Mouse (Mus musculus): ENCODE measurements around the gene 6030452D12Rik. TPM values are rescaled to one million over a fixed set of nuclear protein-coding genes. Genes with fewer than 3 reads are reported as not detected.
A peak's percentile ranks its signal among the peaks of the same experiment; 100 is the strongest.

The 6030452D12Rik gene
- polyA plus RNA-seq, 1 experiment = not detected

- no peak overlapping the region for H3K27ac ChIP-seq (ENCODE audit: control insufficient read depth, insufficient read depth, low read depth, low read length)
- H3K36me3 ChIP-seq (ENCODE audit: control insufficient read depth, insufficient read depth, low read length) = no peaks in the 10 kb centered on the region
- no peaks in the 10 kb centered on the region for H3K4me1 ChIP-seq (ENCODE audit: control insufficient read depth, insufficient read depth, low read length)
- no peak overlapping the region for H3K4me3 ChIP-seq (ENCODE audit: control insufficient read depth, low read depth, low read length)
- TF ChIP-seq POLR2A (IDR thresholded peaks at IDR 0.05; ENCODE audit: control insufficient read depth, low read depth, low read length) (no peak), CTCF (IDR thresholded peaks at IDR 0.05; ENCODE audit: control insufficient read depth, insufficient read depth, insufficient replicate concordance, low read depth, low read length) (no peak)
- no peaks in the 10 kb centered on the region for H3K27me3 ChIP-seq (ENCODE audit: control insufficient read depth, insufficient read depth, low read length)
Measured at GRCm38 (mm10) chr8:106533709-106534108, 33.4 kb downstream of the 6030452D12Rik start.

- Histone ChIP-seq H3K36me3 (ENCODE audit: control insufficient read depth, insufficient read depth, low read length) (no peaks in the 10 kb centered on the region), H3K27me3 (ENCODE audit: control insufficient read depth, insufficient read depth, low read length) (no peaks in the 10 kb centered on the region), H3K4me1 (ENCODE audit: control insufficient read depth, insufficient read depth, low read length) (no peaks in the 10 kb centered on the region), H3K27ac (ENCODE audit: control insufficient read depth, insufficient read depth, low read depth, low read length) (no peak overlapping the region), H3K4me3 (ENCODE audit: control insufficient read depth, low read depth, low read length) (no peak overlapping the region)
- TF ChIP-seq POLR2A (IDR thresholded peaks at IDR 0.05; ENCODE audit: control insufficient read depth, low read depth, low read length) (no peak), CTCF (IDR thresholded peaks at IDR 0.05; ENCODE audit: control insufficient read depth, insufficient read depth, insufficient replicate concordance, low read depth, low read length) (no peak; the same call in 1 of the 2 replicates)
Measured at GRCm38 (mm10) chr8:106534449-106534848, 34.1 kb downstream of the 6030452D12Rik start.

- no peak overlapping the region for H3K4me3 ChIP-seq (ENCODE audit: control insufficient read depth, low read depth, low read length)
- H3K27ac ChIP-seq (ENCODE audit: control insufficient read depth, insufficient read depth, low read depth, low read length) = no peak overlapping the region
- H3K4me1 ChIP-seq (ENCODE audit: control insufficient read depth, insufficient read depth, low read length) = no peaks in the 10 kb centered on the region
- no peaks in the 10 kb centered on the region for H3K27me3 ChIP-seq (ENCODE audit: control insufficient read depth, insufficient read depth, low read length)
- TF ChIP-seq POLR2A (IDR thresholded peaks at IDR 0.05; ENCODE audit: control insufficient read depth, low read depth, low read length) = no peak
- peak; percentile 58; the same call in 1 of the 2 replicates for TF ChIP-seq CTCF (IDR thresholded peaks at IDR 0.05; ENCODE audit: control insufficient read depth, insufficient read depth, insufficient replicate concordance, low read depth, low read length)
- no peaks in the 10 kb centered on the region for H3K36me3 ChIP-seq (ENCODE audit: control insufficient read depth, insufficient read depth, low read length)
Measured at GRCm38 (mm10) chr8:106535448-106535847, 35.1 kb downstream of the 6030452D12Rik start.

GRCm38 (mm10) chr8:106539193-106539592, 38.9 kb downstream of the 6030452D12Rik start:
- H3K27me3 ChIP-seq (ENCODE audit: control insufficient read depth, insufficient read depth, low read length) = no peaks in the 10 kb centered on the region
- H3K4me3 ChIP-seq (ENCODE audit: control insufficient read depth, low read depth, low read length) = no peak overlapping the region
- TF ChIP-seq CTCF (IDR thresholded peaks at IDR 0.05; ENCODE audit: control insufficient read depth, insufficient read depth, insufficient replicate concordance, low read depth, low read length) = no peak
- no peak for TF ChIP-seq POLR2A (IDR thresholded peaks at IDR 0.05; ENCODE audit: control insufficient read depth, low read depth, low read length)
- H3K36me3 ChIP-seq (ENCODE audit: control insufficient read depth, insufficient read depth, low read length) = no peaks in the 10 kb centered on the region
- H3K27ac ChIP-seq (ENCODE audit: control insufficient read depth, insufficient read depth, low read depth, low read length) = no peak overlapping the region
- no peaks in the 10 kb centered on the region for H3K4me1 ChIP-seq (ENCODE audit: control insufficient read depth, insufficient read depth, low read length)

GRCm38 (mm10) chr8:106541002-106541401, 40.7 kb downstream of the 6030452D12Rik start:
- H3K4me3 ChIP-seq (ENCODE audit: control insufficient read depth, low read depth, low read length) = no peak overlapping the region
- no peaks in the 10 kb centered on the region for H3K4me1 ChIP-seq (ENCODE audit: control insufficient read depth, insufficient read depth, low read length)
- no peaks in the 10 kb centered on the region for H3K36me3 ChIP-seq (ENCODE audit: control insufficient read depth, insufficient read depth, low read length)
- TF ChIP-seq POLR2A (IDR thresholded peaks at IDR 0.05; ENCODE audit: control insufficient read depth, low read depth, low read length) (no peak), CTCF (IDR thresholded peaks at IDR 0.05; ENCODE audit: control insufficient read depth, insufficient read depth, insufficient replicate concordance, low read depth, low read length) (no peak)
- no peak overlapping the region for H3K27ac ChIP-seq (ENCODE audit: control insufficient read depth, insufficient read depth, low read depth, low read length)
- no peaks in the 10 kb centered on the region for H3K27me3 ChIP-seq (ENCODE audit: control insufficient read depth, insufficient read depth, low read length)

GRCm38 (mm10) chr8:106543043-106543442, 42.7 kb downstream of the 6030452D12Rik start:
- Histone ChIP-seq H3K36me3 (ENCODE audit: control insufficient read depth, insufficient read depth, low read length) (no peaks in the 10 kb centered on the region), H3K4me1 (ENCODE audit: control insufficient read depth, insufficient read depth, low read length) (no peaks in the 10 kb centered on the region), H3K27me3 (ENCODE audit: control insufficient read depth, insufficient read depth, low read length) (no peaks in the 10 kb centered on the region), H3K27ac (ENCODE audit: control insufficient read depth, insufficient read depth, low read depth, low read length) (no peak overlapping the region), H3K4me3 (ENCODE audit: control insufficient read depth, low read depth, low read length) (no peak overlapping the region)
- no peak for TF ChIP-seq POLR2A (IDR thresholded peaks at IDR 0.05; ENCODE audit: control insufficient read depth, low read depth, low read length)
- no peak for TF ChIP-seq CTCF (IDR thresholded peaks at IDR 0.05; ENCODE audit: control insufficient read depth, insufficient read depth, insufficient replicate concordance, low read depth, low read length)

- H3K36me3 ChIP-seq (ENCODE audit: control insufficient read depth, insufficient read depth, low read length) = no peaks in the 10 kb centered on the region
- TF ChIP-seq CTCF (IDR thresholded peaks at IDR 0.05; ENCODE audit: control insufficient read depth, insufficient read depth, insufficient replicate concordance, low read depth, low read length) (no peak), POLR2A (IDR thresholded peaks at IDR 0.05; ENCODE audit: control insufficient read depth, low read depth, low read length) (no peak)
- no peaks in the 10 kb centered on the region for H3K27me3 ChIP-seq (ENCODE audit: control insufficient read depth, insufficient read depth, low read length)
- no peak overlapping the region for H3K27ac ChIP-seq (ENCODE audit: control insufficient read depth, insufficient read depth, low read depth, low read length)
- H3K4me1 ChIP-seq (ENCODE audit: control insufficient read depth, insufficient read depth, low read length) = no peaks in the 10 kb centered on the region
- H3K4me3 ChIP-seq (ENCODE audit: control insufficient read depth, low read depth, low read length) = no peak overlapping the region
Measured at GRCm38 (mm10) chr8:106545149-106545548, 44.8 kb downstream of the 6030452D12Rik start.

GRCm38 (mm10) chr8:106546746-106547145, 46.4 kb downstream of the 6030452D12Rik start:
- TF ChIP-seq CTCF (IDR thresholded peaks at IDR 0.05; ENCODE audit: control insufficient read depth, insufficient read depth, insufficient replicate concordance, low read depth, low read length) (no peak), POLR2A (IDR thresholded peaks at IDR 0.05; ENCODE audit: control insufficient read depth, low read depth, low read length) (no peak)
- Histone ChIP-seq H3K4me1 (ENCODE audit: control insufficient read depth, insufficient read depth, low read length) (no peaks in the 10 kb centered on the region), H3K27me3 (ENCODE audit: control insufficient read depth, insufficient read depth, low read length) (no peaks in the 10 kb centered on the region), H3K4me3 (ENCODE audit: control insufficient read depth, low read depth, low read length) (no peak overlapping the region), H3K27ac (ENCODE audit: control insufficient read depth, insufficient read depth, low read depth, low read length) (no peak overlapping the region), H3K36me3 (ENCODE audit: control insufficient read depth, insufficient read depth, low read length) (no peaks in the 10 kb centered on the region)

All from testis, adult 2 months (tissue).